Mouse (Mus musculus): ENCODE measurements around the gene Lrrc32. TPM values are rescaled to one million over a fixed set of nuclear protein-coding genes. Genes with fewer than 3 reads are reported as not detected.

Lrrc32 gene
- 5.7 and 6.4 TPM in 2 replicates for polyA plus RNA-seq (2015; fragmentation: Nextera tagmentation; extraction: Ambion mirVana)

DNA sequence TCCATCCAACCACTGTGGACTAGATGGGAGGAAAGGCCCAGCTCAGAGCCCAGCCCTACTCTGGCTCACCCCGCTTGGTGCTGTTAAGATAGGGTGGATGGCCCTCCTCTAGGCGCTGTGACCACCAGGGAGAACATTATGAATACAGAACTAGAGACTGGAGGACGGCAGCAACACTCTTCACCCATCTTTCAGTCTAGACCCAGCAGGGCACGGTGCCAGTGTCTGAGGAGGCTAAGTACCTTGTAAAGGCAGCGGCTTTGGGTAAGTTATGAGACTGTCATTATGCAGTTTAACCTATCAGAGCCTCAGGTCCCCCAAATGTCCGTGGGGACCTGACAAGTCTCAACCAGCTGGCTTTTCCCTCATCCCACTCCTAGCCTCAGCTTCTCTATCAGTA lies at the start of gene Lrrc32:
Lrrc32 (plus strand) TSS at position 153 of the 400 bp plus-strand sequence.
- no peak for TF ChIP-seq CTCF (IDR thresholded peaks at IDR 0.05)
- no peak for TF ChIP-seq EP300 (IDR thresholded peaks at IDR 0.05)

GRCm38 (mm10) chr7:98439956-98440466 lies 49.1 kb upstream of the Lrrc32 start, which contains the start of gene Gucy2d:
Gene Gucy2d, plus strand, starts transcription at chr7:98440416.
- DNase-seq (ENCODE audit: low spot score) (no peak), ATAC-seq (no peak)
- no peak within 1 kb of the TSS for H3K27ac ChIP-seq (ENCODE audit: low read length)
- no peaks in the 10 kb centered on the region for H3K36me3 ChIP-seq (ENCODE audit: insufficient read depth, low read length)
- H3K4me3 ChIP-seq (ENCODE audit: low read depth, low read length) = no peak within 1 kb of the TSS
- no peaks in the 10 kb centered on the region for H3K9me3 ChIP-seq (ENCODE audit: low read length)
- no peaks in the 10 kb centered on the region for H3K4me1 ChIP-seq (ENCODE audit: insufficient read depth, low read depth, low read length)
- no peaks in the 10 kb centered on the region for H3K27me3 ChIP-seq (replicated peaks; ENCODE audit: insufficient read depth, low read length)
- WGBS = 25% methylated on average over 10 of the region's 10 CpGs
- TF ChIP-seq CTCF (IDR thresholded peaks at IDR 0.05) (no peak), EP300 (IDR thresholded peaks at IDR 0.05) (no peak)
- H3K4me2 ChIP-seq (replicated peaks; ENCODE audit: low read depth, low read length) = no peak within 1 kb of the TSS
- no peak within 1 kb of the TSS for H3K9ac ChIP-seq (replicated peaks; ENCODE audit: low read depth)

More for the DNA sequence above, at the start of gene Lrrc32:
- WGBS = 43% methylated on average over 6 of the region's 6 CpGs
- Histone ChIP-seq H3K9ac (replicated peaks; ENCODE audit: low read depth) (peak within 1 kb of the TSS; percentile 46; the same call in 1 of the 2 replicates), H3K4me3 (ENCODE audit: low read depth, low read length) (peak within 1 kb of the TSS; percentile 57), H3K36me3 (ENCODE audit: insufficient read depth, low read length) (no peaks in the 10 kb centered on the region), H3K4me2 (replicated peaks; ENCODE audit: low read depth, low read length) (peak within 1 kb of the TSS; percentile 67), H3K27me3 (replicated peaks; ENCODE audit: insufficient read depth, low read length) (no peaks in the 10 kb centered on the region), H3K27ac (ENCODE audit: low read length) (peak within 1 kb of the TSS; percentile 5; the same call in 1 of the 2 replicates), H3K4me1 (ENCODE audit: insufficient read depth, low read depth, low read length) (peaks cover 5% of the 10 kb centered on the region; the same call in 1 of the 2 replicates), H3K9me3 (ENCODE audit: low read length) (no peaks in the 10 kb centered on the region)
- DNase-seq (ENCODE audit: low spot score) (no peak), ATAC-seq (no peak)

GRCm38 (mm10) chr7:98446873-98447272 lies 42.2 kb upstream of the Lrrc32 start:
- Histone ChIP-seq H3K9ac (replicated peaks; ENCODE audit: low read depth) (no peak overlapping the region), H3K9me3 (ENCODE audit: low read length) (no peaks in the 10 kb centered on the region), H3K36me3 (ENCODE audit: insufficient read depth, low read length) (no peaks in the 10 kb centered on the region), H3K4me2 (replicated peaks; ENCODE audit: low read depth, low read length) (no peak overlapping the region), H3K4me1 (ENCODE audit: insufficient read depth, low read depth, low read length) (no peaks in the 10 kb centered on the region), H3K4me3 (ENCODE audit: low read depth, low read length) (no peak overlapping the region), H3K27me3 (replicated peaks; ENCODE audit: insufficient read depth, low read length) (no peaks in the 10 kb centered on the region), H3K27ac (ENCODE audit: low read length) (no peak overlapping the region)
- TF ChIP-seq EP300 (IDR thresholded peaks at IDR 0.05) = no peak
- no peak for TF ChIP-seq CTCF (IDR thresholded peaks at IDR 0.05)
- no peak for DNase-seq (ENCODE audit: low spot score)
- ATAC-seq = no peak
- 50% methylated on average over 3 of the region's 3 CpGs for WGBS

DNA sequence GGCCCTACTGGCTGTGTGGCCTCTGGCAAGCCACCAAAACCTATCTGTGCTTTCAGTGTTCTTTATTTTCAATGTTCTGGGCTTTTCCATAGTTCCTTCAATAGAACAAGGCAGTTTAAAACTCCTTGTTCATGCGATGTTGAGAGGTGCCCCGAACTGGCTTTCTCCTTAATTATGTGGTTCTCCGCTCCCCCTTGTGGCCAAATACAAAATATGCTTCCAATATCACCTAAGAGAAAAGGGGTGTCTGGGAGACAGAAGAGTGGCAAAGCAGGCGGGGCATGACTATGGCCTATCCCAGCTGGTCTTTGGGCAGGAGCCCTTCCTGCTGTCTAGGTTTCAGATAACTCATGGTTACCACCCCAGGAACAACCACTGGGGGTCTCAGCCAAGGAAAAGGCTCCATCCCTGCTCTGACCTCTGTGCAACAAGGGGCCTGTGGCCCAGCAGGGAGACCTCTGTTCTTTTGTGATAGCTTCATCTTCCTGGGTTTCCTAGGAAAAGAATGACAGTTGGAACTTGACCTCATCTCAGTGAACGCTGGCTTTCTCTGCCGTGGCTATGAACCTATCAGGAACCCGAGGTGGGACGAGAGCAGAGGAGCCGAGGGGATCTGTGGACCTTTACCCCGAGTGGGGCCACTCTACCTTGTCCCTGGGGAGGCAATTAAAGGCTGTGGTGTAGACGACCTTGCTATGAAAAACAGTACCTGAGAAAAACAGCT lies 41.3 kb upstream of the Lrrc32 start:
- Histone ChIP-seq H3K4me3 (ENCODE audit: low read depth, low read length) (no peak overlapping the region), H3K36me3 (ENCODE audit: insufficient read depth, low read length) (no peaks in the 10 kb centered on the region), H3K9me3 (ENCODE audit: low read length) (no peaks in the 10 kb centered on the region), H3K4me2 (replicated peaks; ENCODE audit: low read depth, low read length) (no peak overlapping the region), H3K27me3 (replicated peaks; ENCODE audit: insufficient read depth, low read length) (no peaks in the 10 kb centered on the region), H3K27ac (ENCODE audit: low read length) (no peak overlapping the region), H3K4me1 (ENCODE audit: insufficient read depth, low read depth, low read length) (no peaks in the 10 kb centered on the region), H3K9ac (replicated peaks; ENCODE audit: low read depth) (no peak overlapping the region)
- WGBS = 58% methylated on average over 11 of the region's 11 CpGs
- no peak for TF ChIP-seq EP300 (IDR thresholded peaks at IDR 0.05)
- TF ChIP-seq CTCF (IDR thresholded peaks at IDR 0.05) = peak; percentile 68
- DNase-seq (ENCODE audit: low spot score) = peak; percentile 70
- no peak for ATAC-seq

DNA sequence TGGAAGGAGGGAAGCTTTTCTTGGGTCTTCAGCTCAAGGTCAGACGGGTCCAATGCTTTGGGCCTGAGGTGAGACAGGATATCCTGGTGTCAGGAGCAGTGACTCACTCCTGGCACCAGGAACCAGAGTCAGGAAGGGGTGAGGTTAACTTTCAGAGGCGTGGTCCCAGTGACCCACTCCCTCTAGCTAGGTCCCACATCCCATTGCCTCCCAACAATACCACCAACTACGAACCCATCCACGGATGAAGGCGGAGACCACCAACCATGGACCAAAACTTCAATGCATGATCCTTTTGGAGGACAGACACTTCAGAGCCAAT lies 40.8 kb upstream of the Lrrc32 start:
- ATAC-seq (no peak), DNase-seq (ENCODE audit: low spot score) (no peak)
- 82% methylated on average over 5 of the region's 5 CpGs for WGBS
- Histone ChIP-seq H3K27ac (ENCODE audit: low read length) (no peak overlapping the region), H3K36me3 (ENCODE audit: insufficient read depth, low read length) (no peaks in the 10 kb centered on the region), H3K4me1 (ENCODE audit: insufficient read depth, low read depth, low read length) (no peaks in the 10 kb centered on the region), H3K4me3 (ENCODE audit: low read depth, low read length) (no peak overlapping the region), H3K4me2 (replicated peaks; ENCODE audit: low read depth, low read length) (no peak overlapping the region), H3K9ac (replicated peaks; ENCODE audit: low read depth) (no peak overlapping the region), H3K27me3 (replicated peaks; ENCODE audit: insufficient read depth, low read length) (no peaks in the 10 kb centered on the region), H3K9me3 (ENCODE audit: low read length) (no peaks in the 10 kb centered on the region)
- TF ChIP-seq CTCF (IDR thresholded peaks at IDR 0.05) (no peak), EP300 (IDR thresholded peaks at IDR 0.05) (no peak)

DNA sequence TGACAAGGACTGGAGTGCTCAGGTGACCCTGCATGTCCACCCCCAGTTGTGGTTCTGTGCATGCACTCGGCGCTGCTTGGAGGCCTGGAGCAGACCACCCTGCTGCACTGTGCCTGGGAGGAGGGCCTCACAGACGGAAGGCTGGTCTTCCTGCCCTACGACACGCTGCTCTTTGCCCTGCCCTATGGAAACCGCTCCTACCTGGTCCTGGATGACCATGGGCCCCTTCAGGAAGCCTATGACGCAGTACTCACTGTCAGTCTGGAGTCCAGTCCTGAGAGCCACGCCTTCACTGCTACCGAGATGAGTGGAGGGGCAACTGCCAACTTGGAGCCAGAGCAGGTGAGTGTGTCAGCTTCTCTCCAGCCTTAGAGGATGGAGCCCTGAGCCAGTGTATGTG lies 39.4 kb upstream of the Lrrc32 start:
- H3K9ac ChIP-seq (replicated peaks; ENCODE audit: low read depth) = no peak overlapping the region
- no peak overlapping the region for H3K27ac ChIP-seq (ENCODE audit: low read length)
- H3K9me3 ChIP-seq (ENCODE audit: low read length) = no peaks in the 10 kb centered on the region
- WGBS = 71% methylated on average over 9 of the region's 9 CpGs
- no peaks in the 10 kb centered on the region for H3K4me1 ChIP-seq (ENCODE audit: insufficient read depth, low read depth, low read length)
- H3K27me3 ChIP-seq (replicated peaks; ENCODE audit: insufficient read depth, low read length) = no peaks in the 10 kb centered on the region
- TF ChIP-seq CTCF (IDR thresholded peaks at IDR 0.05) (no peak), EP300 (IDR thresholded peaks at IDR 0.05) (no peak)
- no peak for DNase-seq (ENCODE audit: low spot score)
- H3K4me2 ChIP-seq (replicated peaks; ENCODE audit: low read depth, low read length) = no peak overlapping the region
- no peak overlapping the region for H3K4me3 ChIP-seq (ENCODE audit: low read depth, low read length)
- ATAC-seq = no peak
- H3K36me3 ChIP-seq (ENCODE audit: insufficient read depth, low read length) = no peaks in the 10 kb centered on the region
